ENCODE assay signal across 1 mouse cellular context in genomic region chr4:110006044-110006443, GRCm38 (mm10).
TF ChIP-seq lines count a peak whose summit lies in the region.

No protein-coding gene starts in this region.

TF ChIP-seq in MEL, 35 proteins besides CTCF, POLR2A, EP300 and RAD21 (continued from another document):
- TF ChIP-seq NRF1 (IDR thresholded peaks at IDR 0.05; ENCODE audit: insufficient read depth, low read depth, low read length, poor library complexity, severe bottlenecking) = no peak
- no peak for TF ChIP-seq ZMIZ1 (IDR thresholded peaks at IDR 0.05; ENCODE audit: low read depth, low read length)
- TF ChIP-seq ZC3H11A (IDR thresholded peaks at IDR 0.05; ENCODE audit: low read depth, low read length) = no peak
- no peak for TF ChIP-seq ZNF384 (IDR thresholded peaks at IDR 0.05; ENCODE audit: low read depth, low read length)
- no peak for TF ChIP-seq MAX (IDR thresholded peaks at IDR 0.05; ENCODE audit: low read length)
- peak; percentile 76 for TF ChIP-seq ETS1 (IDR thresholded peaks at IDR 0.05; ENCODE audit: low read depth, low read length)
- TF ChIP-seq CHD2 (IDR thresholded peaks at IDR 0.05; ENCODE audit: low read length) = no peak
- TF ChIP-seq MAZ (IDR thresholded peaks at IDR 0.05; ENCODE audit: low read depth, low read length) = no peak
- TF ChIP-seq TAL1 (IDR thresholded peaks at IDR 0.05; ENCODE audit: low read length) = no peak
